Mouse (Mus musculus): ENCODE results near the gene Apba1. TPM values are rescaled to one million over a fixed set of nuclear protein-coding genes. Genes with fewer than 3 reads are reported as not detected.

Apba1 gene
- 1 to 10 TPM in 1 of 2 experiments, under 1 TPM in 1; 0.80 to 1.1 TPM for total RNA-seq (2023)

GRCm38 (mm10) chr19:23758554-23759321 is at the start of gene Apba1:
Apba1 (plus strand) TSS chr19:23758887.

Other genes starting within 250 kb of the Apba1 start
- gene 1700028P14Rik, start 106.1 kb upstream of the Apba1 start, total RNA-seq (2023): not detected
- gene Ptar1, start 71.5 kb upstream of the Apba1 start, total RNA-seq (2023): 10 to 100 TPM; 26.5 to 30.6 TPM